In the genomic region with DNA sequence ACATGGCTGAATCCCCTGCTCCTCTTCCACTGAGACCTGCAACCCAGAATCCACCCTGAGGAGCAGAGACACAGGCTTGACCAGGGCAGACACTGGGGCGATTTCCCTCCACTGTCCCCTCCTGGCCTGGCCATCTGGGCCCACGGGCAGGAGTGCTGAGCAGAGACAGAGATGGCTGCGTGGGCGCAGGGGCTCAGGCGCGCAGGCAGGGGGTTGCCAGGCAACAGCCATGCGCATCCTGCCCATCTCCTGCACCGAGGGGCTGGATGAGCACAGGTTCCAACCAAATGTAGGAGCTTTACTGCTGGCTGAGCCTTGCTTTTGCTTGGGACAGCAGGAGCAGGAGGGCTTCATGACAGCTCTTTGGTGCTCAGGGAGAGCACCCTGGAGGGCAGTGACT, we compare ENCODE assay signal across 15 mouse cellular contexts. TPM values are rescaled to one million over a fixed set of nuclear protein-coding genes. Genes with fewer than 3 reads are reported as not detected.
DNase-seq lines count a peak whose midpoint lies in the region; ATAC-seq and TF ChIP-seq lines count a peak whose summit lies in the region.
"Had no signal": no experiment of that assay in that cellular context is flagged by ENCODE, and none has a peak within 500 bp of the region (broad histone marks: within the 10 kb centered on the region; RNA-seq: fewer than 3 reads in every experiment).

No protein-coding gene starts in this region.

- TF ChIP-seq POLR2A in thymus, adult 2 months (IDR thresholded peaks at IDR 0.05; ENCODE audit: control insufficient read depth, extremely low read depth, insufficient read depth, low read length, poor library complexity), result no peak

- peak overlapping the region; percentile 39 for H3K9ac ChIP-seq in hindbrain, embryonic 13.5 days
- no peak overlapping the region for H3K9ac ChIP-seq in hindbrain, embryonic 11.5 days (ENCODE audit: low read depth, low read length)
- H3K9ac ChIP-seq in hindbrain, embryonic 16.5 days (ENCODE audit: low read depth, low read length), result 0 out of 2 replicates have a peak overlapping the region, but pooled peaks have one; percentile 35
- H3K9ac ChIP-seq: embryonic facial prominence, embryonic 12.5 days; liver, embryonic 14.5 days had no signal

- no peak for DNase-seq in hindbrain, embryonic 11.5 days (ENCODE audit: low spot score)
- DNase-seq in left cerebral cortex, postnatal 36 days (ENCODE audit: low spot score in 2 of 2), result peak; percentile 70 to 76
- DNase-seq in right cerebral cortex, postnatal 25 days, result peak; percentile 76
- no peak for DNase-seq in thymus, postnatal 36 days
- no peak for DNase-seq in thymus, adult 2 months
- DNase-seq in cerebellum, adult 9-10 months, result no peak
- DNase-seq: gastrocnemius, postnatal 36 days; kidney, postnatal 10 days; thymus, adult 18-20 months had no signal

- H3K36me3 ChIP-seq in hindbrain, embryonic 13.5 days, result no peaks in the 10 kb centered on the region
- H3K36me3 ChIP-seq in hindbrain, embryonic 11.5 days (ENCODE audit: control insufficient read depth, insufficient read depth, low read length), result no peaks in the 10 kb centered on the region
- H3K36me3 ChIP-seq in hindbrain, embryonic 16.5 days (ENCODE audit: control insufficient read depth, insufficient read depth, low read length), result no peaks in the 10 kb centered on the region
- no peaks in the 10 kb centered on the region for H3K36me3 ChIP-seq in thymus, adult 2 months (ENCODE audit: control insufficient read depth, insufficient read depth, low read length)
- H3K36me3 ChIP-seq: embryonic facial prominence, embryonic 12.5 days had no signal

- no peak overlapping the region for H3K4me2 ChIP-seq in hindbrain, embryonic 13.5 days
- H3K4me2 ChIP-seq in hindbrain, embryonic 11.5 days (replicated peaks; ENCODE audit: low read depth, low read length), result no peak overlapping the region
- no peak overlapping the region for H3K4me2 ChIP-seq in hindbrain, embryonic 16.5 days (ENCODE audit: low read length)
- H3K4me2 ChIP-seq: embryonic facial prominence, embryonic 12.5 days had no signal

- ATAC-seq in hindbrain, embryonic 13.5 days (ENCODE audit: low FRiP score), result 0 out of 2 replicates have a peak, but pooled peaks have one; percentile 52
- no peak for ATAC-seq in hindbrain, embryonic 11.5 days (ENCODE audit: low FRiP score)
- ATAC-seq in hindbrain, embryonic 16.5 days, result peak; percentile 83
- ATAC-seq: CD4-positive, CD25-positive, alpha-beta regulatory T cell, adult 4 months had no signal

- intact Hi-C loops in left cerebral cortex, postnatal 36 days (cut with DNase I), result no loop called here

- H3K27ac ChIP-seq in hindbrain, embryonic 13.5 days, result 0 out of 2 replicates have a peak overlapping the region, but pooled peaks have one; percentile 40
- H3K27ac ChIP-seq in hindbrain, embryonic 11.5 days (ENCODE audit: low read depth, low read length), result no peak overlapping the region
- peak overlapping the region; percentile 34; the same call in 1 of the 2 replicates for H3K27ac ChIP-seq in hindbrain, embryonic 16.5 days (ENCODE audit: low read depth, low read length)
- H3K27ac ChIP-seq in thymus, adult 2 months (ENCODE audit: control insufficient read depth, insufficient read depth, low read length), result no peak overlapping the region
- H3K27ac ChIP-seq: embryonic facial prominence, embryonic 12.5 days; liver, embryonic 14.5 days had no signal

- H3K27me3 ChIP-seq in hindbrain, embryonic 13.5 days, result 0 out of 2 replicates have a peak, but pooled peaks cover 6% of the 10 kb centered on the region
- H3K27me3 ChIP-seq in hindbrain, embryonic 11.5 days (ENCODE audit: control insufficient read depth, insufficient read depth, low read length), result no peaks in the 10 kb centered on the region
- H3K27me3 ChIP-seq in hindbrain, embryonic 16.5 days (replicated peaks; ENCODE audit: control insufficient read depth, insufficient read depth, low read length), result no peaks in the 10 kb centered on the region; the same call in 1 of the 2 replicates
- H3K27me3 ChIP-seq in thymus, adult 2 months (ENCODE audit: control insufficient read depth, insufficient read depth, low read length), result no peaks in the 10 kb centered on the region
- H3K27me3 ChIP-seq: embryonic facial prominence, embryonic 12.5 days had no signal

- no peak for TF ChIP-seq CTCF in thymus, adult 2 months (IDR thresholded peaks at IDR 0.05; ENCODE audit: borderline replicate concordance, control insufficient read depth, extremely low read depth, insufficient read depth, low read length, poor library complexity)

- no peak overlapping the region for H3K4me3 ChIP-seq in hindbrain, embryonic 13.5 days
- no peak overlapping the region for H3K4me3 ChIP-seq in hindbrain, embryonic 11.5 days (ENCODE audit: low read depth, low read length)
- H3K4me3 ChIP-seq in hindbrain, embryonic 16.5 days (ENCODE audit: low read length), result no peak overlapping the region
- H3K4me3 ChIP-seq in thymus, adult 2 months (ENCODE audit: control insufficient read depth, insufficient read depth, low read length), result no peak overlapping the region
- H3K4me3 ChIP-seq: embryonic facial prominence, embryonic 12.5 days had no signal

- peaks cover 13% of the 10 kb centered on the region for H3K4me1 ChIP-seq in hindbrain, embryonic 13.5 days (replicated peaks)
- H3K4me1 ChIP-seq in hindbrain, embryonic 11.5 days (replicated peaks; ENCODE audit: control insufficient read depth, insufficient read depth, low read length), result no peaks in the 10 kb centered on the region
- H3K4me1 ChIP-seq in hindbrain, embryonic 16.5 days (ENCODE audit: control insufficient read depth, insufficient read depth, low read depth, low read length), result peaks cover 7% of the 10 kb centered on the region
- H3K4me1 ChIP-seq in thymus, adult 2 months (replicated peaks; ENCODE audit: control insufficient read depth, insufficient read depth, low read length), result no peaks in the 10 kb centered on the region
- H3K4me1 ChIP-seq: embryonic facial prominence, embryonic 12.5 days had no signal

- H3K9me3 ChIP-seq in hindbrain, embryonic 13.5 days, result no peaks in the 10 kb centered on the region
- H3K9me3 ChIP-seq in hindbrain, embryonic 11.5 days (ENCODE audit: control insufficient read depth, low read length), result no peaks in the 10 kb centered on the region
- H3K9me3 ChIP-seq in hindbrain, embryonic 16.5 days (ENCODE audit: control insufficient read depth, low read length), result no peaks in the 10 kb centered on the region
- H3K9me3 ChIP-seq: embryonic facial prominence, embryonic 12.5 days had no signal

- 30% methylated on average over 8 of the region's 8 CpGs for WGBS in hindbrain, embryonic 13.5 days
- 50% methylated on average over 8 of the region's 8 CpGs for WGBS in hindbrain, embryonic 11.5 days
- 34% methylated on average over 8 of the region's 8 CpGs for WGBS in hindbrain, embryonic 16.5 days
- 59% methylated on average over 8 of the region's 8 CpGs for WGBS in thymus, adult 2 months

RNA-seq across cellular contexts. Expression of gene Tekt4, which starts 2.1 kb away (rescaled TPM):
- 1.1 and 2.0 TPM in 2 replicates for polyA plus RNA-seq in hindbrain, embryonic 13.5 days (2015; fragmentation: Nextera tagmentation; extraction: Ambion mirVana)
- polyA plus RNA-seq in hindbrain, embryonic 11.5 days (2014; fragmentation: Nextera tagmentation; extraction: Ambion mirVana), result 1.3 and 1.8 TPM in 2 replicates
- polyA plus RNA-seq in hindbrain, embryonic 16.5 days (2015; fragmentation: Nextera tagmentation; extraction: Ambion mirVana), result 1.4 and 1.9 TPM in 2 replicates
- 1 to 10 TPM; 1.8 to 3.5 TPM for total RNA-seq in left cerebral cortex, postnatal 36 days (2021)
- 0.19 and 0.42 TPM in 2 replicates for polyA plus RNA-seq in thymus, adult 2 months (2012; rRNA removed)
- total RNA-seq: gastrocnemius, postnatal 36 days; hematopoietic stem cell, adult 5-6 weeks had no signal
- polyA plus RNA-seq: CD4-positive, CD25-positive, alpha-beta regulatory T cell, adult 4 months had no signal

RNA-seq across cellular contexts. Expression of gene Cacna1h, which starts 23.0 kb away (rescaled TPM):
- 9.7 and 10.2 TPM in 2 replicates for polyA plus RNA-seq in hindbrain, embryonic 13.5 days (2015; fragmentation: Nextera tagmentation; extraction: Ambion mirVana)
- polyA plus RNA-seq in hindbrain, embryonic 11.5 days (2014; fragmentation: Nextera tagmentation; extraction: Ambion mirVana), result 5.9 and 6.5 TPM in 2 replicates
- polyA plus RNA-seq in hindbrain, embryonic 16.5 days (2015; fragmentation: Nextera tagmentation; extraction: Ambion mirVana), result 5.9 and 6.2 TPM in 2 replicates
- 10 to 100 TPM; 29.7 to 53.7 TPM for total RNA-seq in left cerebral cortex, postnatal 36 days (2021)
- 1.5 and 4.3 TPM in 2 replicates for polyA plus RNA-seq in thymus, adult 2 months (2012; rRNA removed)
- polyA plus RNA-seq: CD4-positive, CD25-positive, alpha-beta regulatory T cell, adult 4 months had no signal

RNA-seq across cellular contexts. Expression of gene Sstr5, which starts 40.5 kb away (rescaled TPM):
- 0.38 and 0.45 TPM in 2 replicates for polyA plus RNA-seq in hindbrain, embryonic 13.5 days (2015; fragmentation: Nextera tagmentation; extraction: Ambion mirVana)
- 0.07 and 0.12 TPM in 2 replicates for polyA plus RNA-seq in hindbrain, embryonic 11.5 days (2014; fragmentation: Nextera tagmentation; extraction: Ambion mirVana)
- 1.0 TPM in 2 replicates for polyA plus RNA-seq in hindbrain, embryonic 16.5 days (2015; fragmentation: Nextera tagmentation; extraction: Ambion mirVana)
- under 1 TPM; 0.12 to 0.16 TPM for total RNA-seq in left cerebral cortex, postnatal 36 days (2021)
- not detected in 2 replicates for polyA plus RNA-seq in thymus, adult 2 months (2012; rRNA removed)
- total RNA-seq: gastrocnemius, postnatal 36 days; hematopoietic stem cell, adult 5-6 weeks had no signal
- polyA plus RNA-seq: CD4-positive, CD25-positive, alpha-beta regulatory T cell, adult 4 months had no signal

Comparison
In these comparisons a context has a peak if more than half of its experiments do, and no peak if none do; other contexts are left out.
1. H3K27ac ChIP-seq: peak in hindbrain, embryonic 13.5 days (single experiment) and hindbrain, embryonic 16.5 days (single experiment); none in hindbrain, embryonic 11.5 days (single experiment) and thymus, adult 2 months (single experiment).
2. DNase-seq: peak in left cerebral cortex, postnatal 36 days (2 of 2) and right cerebral cortex, postnatal 25 days (single experiment); none in hindbrain, embryonic 11.5 days (single experiment), thymus, postnatal 36 days (0 of 2), thymus, adult 2 months (single experiment) and cerebellum, adult 9-10 months (single experiment).